Mouse (Mus musculus) heart, adult 18-20 months (tissue): Measurements from ENCODE around the gene Garnl3. TPM values are rescaled to one million over a fixed set of nuclear protein-coding genes. Genes with fewer than 3 reads are reported as not detected.

Experiments used
- DNase-seq, 2 experiments: peaks; one replicate each; pipeline ENCODE4 v3.0.0; 2021 to 2022; ENCODE audit warnings: mixed read lengths in 1 of 2
- long read RNA-seq, 2 experiments: library from polyadenylated mRNA; stranded (forward); transcript quantifications; one replicate each; pipeline ENCODE4 v2.0.0; 2021
- total RNA-seq, 2 experiments: library from RNA; stranded (reverse); gene quantifications; 2 replicates each; pipeline ENCODE4 v1.2.3; 2021

Garnl3 gene
- 1 to 10 TPM; 2.2 to 2.6 TPM for total RNA-seq
- long read RNA-seq, experiment 1, partial matches to known transcripts, result 0 of 2 reads
- long read RNA-seq, experiment 1, other reads (novel, unspliced or antisense), result 2 of 2 reads
- long read RNA-seq, experiment 2, partial matches to known transcripts, result 0 of 1 reads
- long read RNA-seq, experiment 2, other reads (novel, unspliced or antisense), result 1 of 1 reads

- peak; percentile 79 for DNase-seq
These were observed at the start of gene Garnl3 for GRCm38 (mm10) chr2:33131500-33132092. Gene Garnl3 (minus strand): TSS chr2:33131654.

GRCm38 (mm10) chr2:33179930-33180630 lies 48.6 kb upstream of the Garnl3 start:
- peak; percentile 60 to 76 for DNase-seq

GRCm38 (mm10) chr2:33179171-33179929 lies 47.9 kb upstream of the Garnl3 start:
- no peak for DNase-seq

GRCm38 (mm10) chr2:33178243-33178932 lies 46.9 kb upstream of the Garnl3 start:
- DNase-seq, result peak in 1 of 2 experiments; percentile 60

GRCm38 (mm10) chr2:33177443-33178242 lies 46.2 kb upstream of the Garnl3 start:
- peak; percentile 63 to 71 for DNase-seq

GRCm38 (mm10) chr2:33176921-33177320 lies 45.5 kb upstream of the Garnl3 start:
- DNase-seq, result no peak

GRCm38 (mm10) chr2:33176516-33176915 lies 45.1 kb upstream of the Garnl3 start:
- DNase-seq, result no peak

GRCm38 (mm10) chr2:33173686-33174085 lies 42.2 kb upstream of the Garnl3 start:
- peak in 1 of 2 experiments; percentile 55 for DNase-seq

GRCm38 (mm10) chr2:33173126-33173525 lies 41.7 kb upstream of the Garnl3 start:
- no peak for DNase-seq

GRCm38 (mm10) chr2:33170777-33171565 lies 39.5 kb upstream of the Garnl3 start:
- no peak for DNase-seq

GRCm38 (mm10) chr2:33169445-33169844 lies 38.0 kb upstream of the Garnl3 start:
- DNase-seq, result no peak

GRCm38 (mm10) chr2:33167060-33167459 lies 35.6 kb upstream of the Garnl3 start:
- no peak for DNase-seq

GRCm38 (mm10) chr2:33165710-33166374 lies 34.4 kb upstream of the Garnl3 start:
- no peak for DNase-seq

- peak in 1 of 2 experiments; percentile 62 for DNase-seq
These were observed 33.8 kb upstream of the Garnl3 start for GRCm38 (mm10) chr2:33165229-33165628.

- DNase-seq, result no peak
These were observed 33.2 kb upstream of the Garnl3 start for GRCm38 (mm10) chr2:33164646-33165045.

GRCm38 (mm10) chr2:33162126-33162525 lies 30.7 kb upstream of the Garnl3 start:
- peak; percentile 46 to 57 for DNase-seq

- DNase-seq, result peak; percentile 83 to 86
These were observed 29.0 kb upstream of the Garnl3 start for GRCm38 (mm10) chr2:33160326-33160973.

GRCm38 (mm10) chr2:33159593-33159992 lies 28.1 kb upstream of the Garnl3 start:
- DNase-seq, result peak in 1 of 2 experiments; percentile 36

- no peak for DNase-seq
These were observed 27.4 kb upstream of the Garnl3 start for GRCm38 (mm10) chr2:33158895-33159294.
